Mouse (Mus musculus) midbrain, embryonic 14.5 days (tissue): Measurements from ENCODE around the gene Gja5. TPM values are rescaled to one million over a fixed set of nuclear protein-coding genes. Genes with fewer than 3 reads are reported as not detected.

ENCODE experiments used
- ATAC-seq: fragments of 200-750 bp; cut with Nextera tagmentation; 2 replicates; pipeline ENCODE4 v1.8.0; 2017; ENCODE audit warnings: moderate number of reproducible peaks, moderate library complexity; ENCODE audit not compliant: low FRiP score, low TSS enrichment
- DNase-seq: peaks from one replicate; pipeline ENCODE4 v3.0.0-alpha.2; 2015
- H3K27ac ChIP-seq: fragments of 300-500 bp; sonication (generic); replicated peaks from 2 replicates; pipeline ENCODE4 v1.5.1; 2014; ENCODE audit warnings: mild to moderate bottlenecking, low read depth, low read length, moderate library complexity
- H3K27me3 ChIP-seq: fragments of 300-500 bp; sonication (generic); 2 replicates; pipeline ENCODE4 v1.6.1; 2014; ENCODE audit warnings: low read length, control low read depth, mixed read lengths; ENCODE audit not compliant: control insufficient read depth, insufficient read depth
- H3K36me3 ChIP-seq: fragments of 300-500 bp; sonication (generic); 2 replicates; pipeline ENCODE4 v1.6.1; 2014; ENCODE audit warnings: low read length, control low read depth; ENCODE audit not compliant: control insufficient read depth, insufficient read depth
- H3K4me1 ChIP-seq: fragments of 300-500 bp; sonication (generic); 2 replicates; pipeline ENCODE4 v1.6.1; 2014; ENCODE audit warnings: mild to moderate bottlenecking, antibody characterized with exemption, low read length, control low read depth; ENCODE audit not compliant: control insufficient read depth, insufficient read depth
- H3K4me2 ChIP-seq: fragments of 300-500 bp; sonication (generic); 2 replicates; pipeline ENCODE4 v1.6.1; 2014; ENCODE audit warnings: mild to moderate bottlenecking, low read length, moderate library complexity
- H3K4me3 ChIP-seq: fragments of 300-500 bp; sonication (generic); replicated peaks from 2 replicates; pipeline ENCODE4 v1.5.1; 2014; ENCODE audit warnings: low read depth, low read length
- H3K9ac ChIP-seq: fragments of 300-500 bp; sonication (generic); replicated peaks from 2 replicates; pipeline ENCODE4 v1.6.1; 2014; ENCODE audit warnings: mild to moderate bottlenecking, low read length, moderate library complexity
- H3K9me3 ChIP-seq: fragments of 300-500 bp; sonication (generic); 2 replicates; pipeline ENCODE4 v1.6.1; 2016; ENCODE audit warnings: low read length, control low read depth, mixed read lengths; ENCODE audit not compliant: control insufficient read depth
- WGBS: fragments of 180-500 bp; shearing (Covaris S2); extraction: QIAGEN DNeasy Blood & Tissue Kit; methylation state at CpG from one replicate; pipeline ENCODE4 v1.1.7; 2014; 5-methylcytosine and 5-hydroxymethylcytosine counted together
- polyA plus RNA-seq: library from polyadenylated mRNA; unstranded; fragments of >200 nt; fragmentation: Nextera tagmentation; extraction: Ambion mirVana; gene quantifications from 2 replicates; pipeline ENCODE4 v1.2.1, GENCODE M21; 2014

Gene Gja5
- polyA plus RNA-seq, 1 experiment from 2014 or later = 2.0 TPM

- 92% methylated on average over 7 of the region's 7 CpGs for WGBS
- no peak for ATAC-seq
These were observed 29.5 kb upstream of the Gja5 start for GRCm38 (mm10) chr3:96874808-96875571.

DNA sequence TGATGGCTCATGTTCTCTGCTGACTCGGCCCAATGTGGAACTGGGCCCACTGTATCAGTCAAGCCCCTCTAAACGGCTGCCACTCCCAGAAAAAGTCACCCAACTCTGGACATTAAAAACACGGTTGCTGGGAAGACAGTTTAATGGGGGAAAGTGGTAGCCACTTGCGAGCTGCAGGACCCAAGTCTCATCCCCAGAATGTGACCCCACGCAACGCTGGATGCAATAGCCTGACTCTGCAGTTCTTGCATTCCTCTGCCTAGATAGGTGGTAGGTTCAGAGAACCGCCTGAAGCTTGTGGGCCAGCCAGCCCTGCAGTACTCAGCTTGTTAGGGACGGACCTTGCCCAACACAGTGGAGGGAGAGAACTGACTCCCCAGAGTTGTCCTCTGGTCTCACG is 25.0 kb upstream of the Gja5 start:
- peaks cover 80% of the 10 kb centered on the region for H3K36me3 ChIP-seq
- 90% methylated on average over 9 of the region's 9 CpGs for WGBS

More at GRCm38 (mm10) chr3:96874808-96875571, 29.5 kb upstream of the Gja5 start:
- DNase-seq = no peak
- H3K4me3 ChIP-seq = no peak overlapping the region
- H3K36me3 ChIP-seq = peaks cover 81% of the 10 kb centered on the region
- H3K4me2 ChIP-seq = no peak overlapping the region
- H3K27ac ChIP-seq = no peak overlapping the region
- no peak overlapping the region for H3K9ac ChIP-seq
- H3K27me3 ChIP-seq = no peaks in the 10 kb centered on the region
- no peaks in the 10 kb centered on the region for H3K9me3 ChIP-seq
- no peaks in the 10 kb centered on the region for H3K4me1 ChIP-seq

DNA sequence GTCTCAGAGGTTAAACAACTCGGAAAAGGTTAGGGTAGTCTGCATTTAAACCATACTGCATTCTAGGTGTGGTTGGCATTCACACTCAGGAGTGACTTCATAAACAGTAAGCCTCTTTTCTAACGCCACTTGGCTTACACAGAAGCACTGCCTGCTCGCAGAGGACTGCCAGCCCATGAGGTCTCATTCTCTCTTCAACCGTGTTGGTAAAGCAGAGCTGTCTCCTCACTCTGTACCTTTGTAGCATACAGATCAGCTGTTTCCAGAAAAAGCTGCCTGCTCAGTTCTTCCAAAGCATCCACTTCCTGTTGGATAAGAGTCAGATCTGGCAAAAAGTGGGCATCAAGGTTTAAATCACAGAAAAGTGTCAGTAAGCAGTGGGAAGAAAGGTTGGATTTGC is 24.1 kb upstream of the Gja5 start:
- Histone ChIP-seq H3K36me3 (peaks cover 75% of the 10 kb centered on the region), H3K4me1 (no peaks in the 10 kb centered on the region), H3K4me2 (no peak overlapping the region), H3K27ac (no peak overlapping the region), H3K9ac (no peak overlapping the region), H3K27me3 (no peaks in the 10 kb centered on the region), H3K4me3 (no peak overlapping the region), H3K9me3 (no peaks in the 10 kb centered on the region)
- DNase-seq (no peak), ATAC-seq (no peak)
- WGBS = 89% methylated on average over 4 of the region's 4 CpGs

More for the DNA sequence above, 25.0 kb upstream of the Gja5 start:
- Histone ChIP-seq H3K4me1 (no peaks in the 10 kb centered on the region), H3K9me3 (no peaks in the 10 kb centered on the region), H3K27me3 (no peaks in the 10 kb centered on the region), H3K9ac (no peak overlapping the region), H3K27ac (no peak overlapping the region), H3K4me3 (no peak overlapping the region), H3K4me2 (no peak overlapping the region)
- no peak for DNase-seq
- ATAC-seq = no peak

GRCm38 (mm10) chr3:96881557-96881956 is 22.9 kb upstream of the Gja5 start:
- Histone ChIP-seq H3K27me3 (no peaks in the 10 kb centered on the region), H3K36me3 (peaks cover 79% of the 10 kb centered on the region)

GRCm38 (mm10) chr3:96882061-96882849 is 22.2 kb upstream of the Gja5 start:
- no peak overlapping the region for H3K27ac ChIP-seq
- no peak for DNase-seq
- no peak for ATAC-seq
- no peaks in the 10 kb centered on the region for H3K9me3 ChIP-seq
- H3K36me3 ChIP-seq = peaks cover 82% of the 10 kb centered on the region
- H3K4me2 ChIP-seq = no peak overlapping the region
- no peaks in the 10 kb centered on the region for H3K4me1 ChIP-seq
- WGBS = 95% methylated on average over 14 of the region's 14 CpGs
- no peak overlapping the region for H3K4me3 ChIP-seq
- no peak overlapping the region for H3K9ac ChIP-seq
- no peaks in the 10 kb centered on the region for H3K27me3 ChIP-seq

More at GRCm38 (mm10) chr3:96881557-96881956, 22.9 kb upstream of the Gja5 start:
- DNase-seq (no peak), ATAC-seq (no peak)
- Histone ChIP-seq H3K4me1 (no peaks in the 10 kb centered on the region), H3K4me2 (no peak overlapping the region), H3K4me3 (no peak overlapping the region), H3K9ac (no peak overlapping the region), H3K27ac (no peak overlapping the region), H3K9me3 (no peaks in the 10 kb centered on the region)
- 90% methylated on average over 6 of the region's 6 CpGs for WGBS

- Histone ChIP-seq H3K4me3 (no peak overlapping the region), H3K27me3 (no peaks in the 10 kb centered on the region), H3K4me2 (no peak overlapping the region), H3K9ac (no peak overlapping the region), H3K27ac (no peak overlapping the region), H3K36me3 (peaks cover 79% of the 10 kb centered on the region), H3K4me1 (no peaks in the 10 kb centered on the region), H3K9me3 (no peaks in the 10 kb centered on the region)
- WGBS = 95% methylated on average over 7 of the region's 7 CpGs
- ATAC-seq (no peak), DNase-seq (no peak)
These were observed 20.8 kb upstream of the Gja5 start for GRCm38 (mm10) chr3:96883690-96884089.

DNA sequence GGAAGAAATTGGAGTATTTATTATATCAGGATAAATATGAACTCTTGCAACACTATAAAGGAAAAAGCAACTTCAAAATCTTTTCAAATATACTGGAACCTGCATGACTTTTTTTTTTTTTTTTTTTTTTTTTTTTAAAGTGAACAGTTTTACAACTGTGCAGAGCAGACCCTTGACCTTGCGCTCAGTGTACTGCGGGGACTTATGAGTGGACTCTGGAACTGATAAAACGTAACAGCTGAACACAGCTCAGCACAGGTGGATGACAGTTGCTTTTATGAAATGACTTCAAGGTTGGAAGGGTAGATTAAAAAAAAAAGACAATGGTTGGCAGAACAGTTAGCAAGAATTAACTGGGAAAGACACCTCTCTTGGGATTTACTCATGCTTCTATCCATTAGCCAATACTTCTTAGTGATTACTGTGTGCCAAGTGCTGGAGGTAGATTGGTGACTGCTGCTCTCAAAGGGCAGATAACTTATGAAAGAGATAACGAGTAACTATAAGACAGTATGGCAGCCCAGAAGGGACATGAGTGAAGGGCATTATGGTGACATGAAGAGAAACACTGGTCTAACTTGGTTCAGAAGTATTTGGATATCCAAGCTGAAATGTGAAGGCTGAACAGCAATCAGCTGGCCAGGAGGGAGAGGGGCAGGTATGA is 2.0 kb upstream of the Gja5 start:
- ATAC-seq (no peak), DNase-seq (no peak)
- Histone ChIP-seq H3K4me3 (no peak overlapping the region), H3K27me3 (no peaks in the 10 kb centered on the region), H3K4me1 (peaks cover 9% of the 10 kb centered on the region), H3K36me3 (peaks cover 8% of the 10 kb centered on the region), H3K27ac (no peak overlapping the region), H3K4me2 (no peak overlapping the region), H3K9me3 (no peaks in the 10 kb centered on the region), H3K9ac (no peak overlapping the region)
- WGBS = 92% methylated on average over 4 of the region's 4 CpGs

DNA sequence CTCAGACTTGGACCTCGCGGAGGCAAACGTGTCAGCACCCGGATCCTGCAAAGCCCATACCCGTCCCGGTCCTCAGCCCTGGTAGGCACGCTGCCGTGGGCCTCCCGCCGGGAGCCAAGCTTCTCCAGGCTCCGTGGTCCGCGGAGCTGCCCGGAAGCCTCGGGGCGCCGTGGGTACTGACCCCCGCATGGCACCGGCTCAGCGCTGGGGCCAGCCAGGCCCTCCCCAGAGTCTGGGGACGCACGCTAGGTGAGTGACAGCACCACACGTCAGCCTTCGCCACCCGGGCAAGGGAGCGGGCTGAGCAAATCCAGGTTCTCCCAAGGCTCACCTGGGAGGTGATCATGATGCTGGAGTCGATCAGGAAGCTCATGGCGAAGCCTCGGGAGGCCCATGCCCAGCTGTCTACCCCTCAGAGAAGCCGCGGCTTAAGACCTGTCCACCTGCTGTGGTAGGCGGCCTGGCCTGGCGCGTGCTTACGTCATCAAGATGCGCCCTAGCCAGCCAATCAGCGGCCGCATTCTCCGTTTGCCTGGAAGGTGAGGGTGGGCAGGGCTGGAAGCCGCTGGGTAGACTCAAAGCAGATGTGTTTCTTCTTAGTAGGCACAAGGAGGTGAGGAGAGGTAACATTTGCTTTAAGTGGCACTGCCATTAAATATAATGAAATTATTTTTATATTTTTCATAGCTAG is 503 bp downstream of the Gja5 start, which contains the start of gene Gpr89:
Gene Gpr89 (minus strand): TSS at position 496 of the 691 bp plus-strand sequence.
- no peaks in the 10 kb centered on the region for H3K36me3 ChIP-seq
- H3K9ac ChIP-seq = peak within 1 kb of the TSS; percentile 92
- WGBS = under 1% methylated on average over 40 of the region's 40 CpGs
- peak within 1 kb of the TSS; percentile 85 for H3K4me2 ChIP-seq
- peak; percentile 97 for ATAC-seq
- H3K4me3 ChIP-seq = peak within 1 kb of the TSS; percentile 99
- peak; percentile 96 for DNase-seq
- H3K27ac ChIP-seq = peak within 1 kb of the TSS; percentile 64
- peaks cover 9% of the 10 kb centered on the region for H3K4me1 ChIP-seq
- H3K27me3 ChIP-seq = 0 out of 2 replicates have a peak, but pooled peaks cover 5% of the 10 kb centered on the region
- no peaks in the 10 kb centered on the region for H3K9me3 ChIP-seq
